8 mouse cellular contexts compared by ENCODE assay signal in the genomic region with DNA sequence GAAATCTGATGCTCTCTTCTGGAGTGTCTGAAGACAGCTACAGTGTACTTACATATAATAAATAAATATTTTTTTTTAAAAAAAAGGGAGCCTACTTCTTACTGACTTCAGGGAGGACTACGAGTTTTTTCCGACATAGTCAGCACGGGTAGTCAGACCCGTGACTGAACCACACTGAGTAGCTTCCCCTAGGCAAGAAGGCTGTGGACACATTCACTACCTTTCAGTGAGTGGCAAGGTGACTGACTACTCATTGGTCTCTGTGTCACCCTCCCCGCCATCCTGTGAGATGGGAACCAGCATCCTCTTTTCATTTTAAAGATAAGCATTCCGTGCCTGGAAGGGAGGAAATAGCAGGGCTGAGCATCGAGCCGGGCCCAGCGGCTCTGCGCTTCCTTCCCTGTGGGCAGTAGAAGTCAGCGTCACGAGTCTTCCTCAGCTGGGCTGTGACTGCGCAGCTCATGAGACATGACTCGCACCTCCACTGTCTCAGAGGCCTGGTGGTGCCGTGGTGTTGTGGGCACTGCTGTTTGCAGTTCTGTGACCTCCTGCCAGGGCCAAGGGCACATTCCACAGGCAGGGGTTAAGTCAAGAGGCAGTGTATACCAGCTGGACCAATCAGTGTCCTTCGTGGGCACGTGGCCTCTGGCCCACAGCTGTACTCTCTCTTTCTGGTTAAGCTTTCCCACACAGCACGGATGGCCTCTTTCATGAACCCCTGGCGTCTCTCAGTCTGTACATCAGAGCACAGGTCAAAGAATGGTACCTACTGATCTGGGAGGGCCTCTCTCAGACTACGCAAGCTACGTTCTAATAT. TPM values are rescaled to one million over a fixed set of nuclear protein-coding genes. Genes with fewer than 3 reads are reported as not detected.
DNase-seq lines count a peak whose midpoint lies in the region; ATAC-seq and TF ChIP-seq lines count a peak whose summit lies in the region.

No protein-coding gene starts in this region.

- H3K27me3 ChIP-seq in intestine, embryonic 15.5 days (replicated peaks) = no peaks in the 10 kb centered on the region
- H3K27me3 ChIP-seq in intestine, embryonic 16.5 days (replicated peaks; ENCODE audit: control insufficient read depth, insufficient read depth, low read length) = no peaks in the 10 kb centered on the region
- H3K27me3 ChIP-seq in MEL (ENCODE audit: control insufficient read depth in 1 of 2, insufficient read depth in 2 of 2, low read length in 2 of 2) = 0 out of 4 replicates have a peak, but pooled peaks cover 0 to 1% of the 10 kb centered on the region in 2 experiments
- H3K27me3 ChIP-seq in heart, postnatal 0 days (ENCODE audit: control insufficient read depth, insufficient read depth, low read length) = no peaks in the 10 kb centered on the region
- H3K27me3 ChIP-seq in megakaryocyte, embryonic 14.5 days (replicated peaks) = no peaks in the 10 kb centered on the region
- no peaks in the 10 kb centered on the region for H3K27me3 ChIP-seq in forebrain, embryonic 16.5 days (replicated peaks; ENCODE audit: control insufficient read depth, insufficient read depth, low read length)

- H3K4me3 ChIP-seq in intestine, embryonic 15.5 days (replicated peaks) = no peak overlapping the region
- no peak overlapping the region for H3K4me3 ChIP-seq in intestine, embryonic 16.5 days (ENCODE audit: low read length)
- peak overlapping the region in 1 of 2 experiments; percentile 11; a peak in 1 of 4 replicates for H3K4me3 ChIP-seq in MEL (ENCODE audit: control insufficient read depth in 1 of 2, insufficient read depth in 1 of 2, low read depth in 2 of 2, low read length in 2 of 2)
- H3K4me3 ChIP-seq in heart, postnatal 0 days (ENCODE audit: low read depth, low read length) = no peak overlapping the region
- H3K4me3 ChIP-seq in megakaryocyte, embryonic 14.5 days (replicated peaks) = peak overlapping the region; percentile 90
- H3K4me3 ChIP-seq in forebrain, embryonic 16.5 days (replicated peaks; ENCODE audit: low read length) = no peak overlapping the region

- no peak overlapping the region for H3K9ac ChIP-seq in intestine, embryonic 15.5 days
- no peak overlapping the region for H3K9ac ChIP-seq in intestine, embryonic 16.5 days (ENCODE audit: low read depth, low read length)
- H3K9ac ChIP-seq in MEL (ENCODE audit: control insufficient read depth, low read depth, low read length, poor library complexity, severe bottlenecking) = peak overlapping the region; percentile 27
- no peak overlapping the region for H3K9ac ChIP-seq in heart, postnatal 0 days (replicated peaks; ENCODE audit: low read depth, low read length)
- H3K9ac ChIP-seq in forebrain, embryonic 16.5 days (replicated peaks; ENCODE audit: low read depth, low read length) = no peak overlapping the region

- no peak for TF ChIP-seq POLR2A in MEL (IDR thresholded peaks at IDR 0.05; ENCODE audit: control insufficient read depth in 1 of 2, insufficient read depth in 1 of 2, low read depth in 1 of 2, low read length in 2 of 2, poor library complexity in 1 of 2)

- H3K9me3 ChIP-seq in intestine, embryonic 15.5 days = no peaks in the 10 kb centered on the region
- H3K9me3 ChIP-seq in intestine, embryonic 16.5 days (ENCODE audit: control insufficient read depth, low read length) = no peaks in the 10 kb centered on the region
- no peaks in the 10 kb centered on the region for H3K9me3 ChIP-seq in MEL (replicated peaks; ENCODE audit: insufficient read depth, low read length)
- no peaks in the 10 kb centered on the region for H3K9me3 ChIP-seq in heart, postnatal 0 days (replicated peaks; ENCODE audit: control insufficient read depth, low read length)
- H3K9me3 ChIP-seq in megakaryocyte, embryonic 14.5 days = no peaks in the 10 kb centered on the region
- no peaks in the 10 kb centered on the region for H3K9me3 ChIP-seq in forebrain, embryonic 16.5 days (ENCODE audit: control insufficient read depth, low read length)

- no peak overlapping the region for H3K4me2 ChIP-seq in intestine, embryonic 15.5 days (replicated peaks)
- H3K4me2 ChIP-seq in intestine, embryonic 16.5 days (ENCODE audit: low read depth, low read length) = no peak overlapping the region
- no peak overlapping the region for H3K4me2 ChIP-seq in heart, postnatal 0 days (ENCODE audit: low read depth, low read length)
- no peak overlapping the region for H3K4me2 ChIP-seq in forebrain, embryonic 16.5 days (ENCODE audit: low read length)

- no peaks in the 10 kb centered on the region for H3K36me3 ChIP-seq in intestine, embryonic 15.5 days
- H3K36me3 ChIP-seq in intestine, embryonic 16.5 days (ENCODE audit: control insufficient read depth, insufficient read depth, low read length) = no peaks in the 10 kb centered on the region
- no peaks in the 10 kb centered on the region for H3K36me3 ChIP-seq in MEL (ENCODE audit: control insufficient read depth in 1 of 2, insufficient read depth in 2 of 2, low read length in 2 of 2)
- no peaks in the 10 kb centered on the region for H3K36me3 ChIP-seq in heart, postnatal 0 days (replicated peaks; ENCODE audit: control insufficient read depth, insufficient read depth, low read length)
- peaks cover 3% of the 10 kb centered on the region for H3K36me3 ChIP-seq in megakaryocyte, embryonic 14.5 days (replicated peaks; ENCODE audit: low read length)
- H3K36me3 ChIP-seq in forebrain, embryonic 16.5 days (ENCODE audit: control insufficient read depth, insufficient read depth) = no peaks in the 10 kb centered on the region

- H3K4me1 ChIP-seq in intestine, embryonic 15.5 days (replicated peaks) = 0 out of 2 replicates have a peak, but pooled peaks cover 2% of the 10 kb centered on the region
- no peaks in the 10 kb centered on the region for H3K4me1 ChIP-seq in intestine, embryonic 16.5 days (ENCODE audit: control insufficient read depth, insufficient read depth, low read length)
- H3K4me1 ChIP-seq in MEL (ENCODE audit: control insufficient read depth in 1 of 2, insufficient read depth in 2 of 2, low read length in 2 of 2) = no peaks in the 10 kb centered on the region
- no peaks in the 10 kb centered on the region for H3K4me1 ChIP-seq in heart, postnatal 0 days (ENCODE audit: control insufficient read depth, insufficient read depth)
- H3K4me1 ChIP-seq in megakaryocyte, embryonic 14.5 days = peaks cover 87% of the 10 kb centered on the region
- no peaks in the 10 kb centered on the region for H3K4me1 ChIP-seq in forebrain, embryonic 16.5 days (replicated peaks; ENCODE audit: control insufficient read depth, insufficient read depth, low read length)

- no peak for TF ChIP-seq RAD21 in MEL (IDR thresholded peaks at IDR 0.05; ENCODE audit: low read depth, low read length)

- peak; percentile 69 for DNase-seq in MEL (ENCODE audit: low read depth, low spot score)
- DNase-seq in heart, postnatal 0 days (ENCODE audit: low spot score) = no peak
- peak; percentile 10 for DNase-seq in yolk sac, embryonic 10.5 days (ENCODE audit: low spot score)
- DNase-seq in urinary bladder, postnatal 25 days (ENCODE audit: low spot score) = no peak

- ATAC-seq in intestine, embryonic 15.5 days = peak; percentile 43; the same call in 1 of the 2 replicates
- no peak for ATAC-seq in intestine, embryonic 16.5 days
- peak; percentile 44 for ATAC-seq in heart, postnatal 0 days (ENCODE audit: insufficient read depth, low read depth)
- no peak for ATAC-seq in forebrain, embryonic 16.5 days

- 53% methylated on average over 21 of the region's 21 CpGs for WGBS in intestine, embryonic 15.5 days
- WGBS in intestine, embryonic 16.5 days = 63% methylated on average over 21 of the region's 21 CpGs
- WGBS in heart, postnatal 0 days = 42% methylated on average over 21 of the region's 21 CpGs
- 82% methylated on average over 21 of the region's 21 CpGs for WGBS in forebrain, embryonic 16.5 days

- H3K79me2 ChIP-seq in MEL (ENCODE audit: control insufficient read depth, insufficient read depth, low read length, poor library complexity) = no peaks in the 10 kb centered on the region

- no peak for TF ChIP-seq EP300 in MEL (IDR thresholded peaks at IDR 0.05; ENCODE audit: low read depth in 1 of 2, low read length in 2 of 2)
- TF ChIP-seq EP300 in heart, postnatal 0 days (IDR thresholded peaks at IDR 0.05; ENCODE audit: low read depth) = no peak

- H3K27ac ChIP-seq in intestine, embryonic 15.5 days = no peak overlapping the region
- H3K27ac ChIP-seq in intestine, embryonic 16.5 days (ENCODE audit: low read length) = no peak overlapping the region
- no peak overlapping the region for H3K27ac ChIP-seq in MEL (ENCODE audit: control insufficient read depth, low read depth, low read length)
- H3K27ac ChIP-seq in heart, postnatal 0 days (ENCODE audit: low read depth) = no peak overlapping the region
- no peak overlapping the region for H3K27ac ChIP-seq in forebrain, embryonic 16.5 days (ENCODE audit: low read length)

- TF ChIP-seq CTCF in MEL (IDR thresholded peaks at IDR 0.05 in 2 of 3, conservative IDR thresholded peaks at IDR 0.05 in 1 of 3; ENCODE audit: control insufficient read depth in 1 of 3, insufficient read depth in 1 of 3, low read depth in 2 of 3, low read length in 3 of 3, poor library complexity in 1 of 3, severe bottlenecking in 1 of 3) = no peak
- TF ChIP-seq CTCF in heart, postnatal 0 days (IDR thresholded peaks at IDR 0.05; ENCODE audit: low read depth) = no peak

TF ChIP-seq in MEL, 35 proteins besides CTCF, POLR2A, EP300 and RAD21 (continues in another document):
- TF ChIP-seq ELF1 (IDR thresholded peaks at IDR 0.05; ENCODE audit: low read depth, low read length) (no peak), MEF2A (IDR thresholded peaks at IDR 0.05; ENCODE audit: extremely low read depth, insufficient replicate concordance, low read depth, low read length, poor library complexity, severe bottlenecking) (no peak), BHLHE40 (IDR thresholded peaks at IDR 0.05; ENCODE audit: borderline replicate concordance, low read depth, low read length) (peak; percentile 56; the same call in 1 of the 2 replicates), MYB (IDR thresholded peaks at IDR 0.05; ENCODE audit: low read depth, low read length) (no peak), ZMIZ1 (IDR thresholded peaks at IDR 0.05; ENCODE audit: low read depth, low read length) (no peak), TAL1 (IDR thresholded peaks at IDR 0.05; ENCODE audit: low read length) (no peak), NELFE (IDR thresholded peaks at IDR 0.05; ENCODE audit: low read depth, low read length) (no peak)

RNA-seq across cellular contexts. Expression of gene Pik3ap1, which starts 45.7 kb away (rescaled TPM):
- polyA plus RNA-seq in intestine, embryonic 15.5 days (2015; fragmentation: Nextera tagmentation; extraction: Ambion mirVana) = 6.4 and 9.1 TPM in 2 replicates
- 5.7 and 5.9 TPM in 2 replicates for polyA plus RNA-seq in intestine, embryonic 16.5 days (2015; fragmentation: Nextera tagmentation; extraction: Ambion mirVana)
- 0.12 and 0.13 TPM in 2 replicates for total RNA-seq in MEL (2012; rRNA removed)
- under 1 TPM in 1 of 2 experiments, not detected in 1; 0.40 TPM for polyA plus RNA-seq in MEL (2012; ENCODE audit: insufficient read depth in 1 of 2, insufficient read length in 2 of 2, low read depth in 1 of 2, low replicate concordance in 2 of 2, missing spikeins in 1 of 2)
- total RNA-seq in heart, postnatal 0 days (2014; rRNA removed; ENCODE audit: low replicate concordance) = 0.50 and 1.5 TPM in 2 replicates
- 0.93 TPM in 2 replicates for polyA plus RNA-seq in heart, postnatal 0 days (2015; fragmentation: Nextera tagmentation; extraction: Ambion mirVana)
- 1.6 and 6.5 TPM in 2 replicates for polyA plus RNA-seq in megakaryocyte, embryonic 14.5 days (2012; ENCODE audit: insufficient read depth, low replicate concordance)
- 1.9 and 2.0 TPM in 2 replicates for polyA plus RNA-seq in forebrain, embryonic 16.5 days (2015; fragmentation: Nextera tagmentation; extraction: Ambion mirVana)

Comparison
In these comparisons a context has a peak if more than half of its experiments do, and no peak if none do; other contexts are left out.
1. ATAC-seq: peak in intestine, embryonic 15.5 days (single experiment) and heart, postnatal 0 days (single experiment); none in intestine, embryonic 16.5 days (single experiment) and forebrain, embryonic 16.5 days (single experiment).
2. DNase-seq: peak in MEL (single experiment) and yolk sac, embryonic 10.5 days (single experiment); none in heart, postnatal 0 days (single experiment) and urinary bladder, postnatal 25 days (single experiment).